8 mouse cellular contexts compared by ENCODE assay signal in genomic region chr5:121452026-121452869, GRCm38 (mm10). TPM values are rescaled to one million over a fixed set of nuclear protein-coding genes. Genes with fewer than 3 reads are reported as not detected.
DNase-seq lines count a peak whose midpoint lies in the region; ATAC-seq lines count a peak whose summit lies in the region.

Erp29 (minus strand) TSS chr5:121452506.

- no peaks in the 10 kb centered on the region; the same call in 1 of the 2 replicates for H3K9me3 ChIP-seq in hindbrain, embryonic 12.5 days (replicated peaks)

- H3K36me3 ChIP-seq in hindbrain, embryonic 12.5 days = peaks cover 24% of the 10 kb centered on the region

- peak within 1 kb of the TSS; percentile 82 for H3K4me2 ChIP-seq in hindbrain, embryonic 12.5 days (replicated peaks)

- no peaks in the 10 kb centered on the region for H3K27me3 ChIP-seq in hindbrain, embryonic 12.5 days

- under 1% methylated on average over 76 of the region's 97 CpGs for WGBS in hindbrain, embryonic 12.5 days

- peaks cover 20% of the 10 kb centered on the region for H3K4me1 ChIP-seq in hindbrain, embryonic 12.5 days

- H3K9ac ChIP-seq in hindbrain, embryonic 12.5 days = peak within 1 kb of the TSS; percentile 93

- peak within 1 kb of the TSS; percentile 96 for H3K27ac ChIP-seq in hindbrain, embryonic 12.5 days

- peak; percentile 94 for ATAC-seq in hindbrain, embryonic 12.5 days (ENCODE audit: low FRiP score)

- peak; percentile 99 for DNase-seq in Muller cell, postnatal 12 days (ENCODE audit: inconsistent ontology term)
- DNase-seq in cerebellum, adult 9-11 months = peak; percentile 99
- peak; percentile 96 to 98 for DNase-seq in frontal cortex, postnatal 10 days (ENCODE audit: low spot score in 2 of 2)
- DNase-seq in layer of hippocampus, postnatal 14 days (ENCODE audit: low spot score in 2 of 2) = peak; percentile 98
- DNase-seq in lung, postnatal 14 days = peak; percentile 99
- peak; percentile 95 for DNase-seq in retina, adult 2 months (ENCODE audit: low read depth, low spot score)
- peak; percentile 99 for DNase-seq in thymus, postnatal 36 days

- H3K4me3 ChIP-seq in hindbrain, embryonic 12.5 days = peak within 1 kb of the TSS; percentile 88

RNA-seq across cellular contexts. Expression of gene Erp29, which starts in this region (rescaled TPM):
- polyA plus RNA-seq in hindbrain, embryonic 12.5 days (2016; fragmentation: Nextera tagmentation; extraction: Ambion mirVana) = 139 and 145 TPM in 2 replicates
- 100 to 1,000 TPM; 152 to 155 TPM for total RNA-seq in layer of hippocampus, postnatal 14 days (2021)

Comparison
In these comparisons a context has a peak if more than half of its experiments do, and no peak if none do; other contexts are left out.
1. Peak in every context shown above with its lines: DNase-seq, ATAC-seq, H3K4me3 ChIP-seq and H3K27ac ChIP-seq.